Mouse (Mus musculus) ES-Bruce4 (cell line): ENCODE measurements around the gene Wnk4.

Source experiments
- CTCF ChIP-seq: IDR thresholded peaks from one replicate; pipeline ENCODE4 v1.8.1; 2011; ENCODE audit warnings: low read depth, low read length
- EP300 ChIP-seq: IDR thresholded peaks from 2 replicates; pipeline ENCODE4 v1.6.1; 2011; ENCODE audit warnings: low read depth, low read length; ENCODE audit not compliant: insufficient read depth

GRCm38 (mm10) chr11:101218436-101219055, 41.8 kb upstream of the Wnk4 start:
- no peak for TF ChIP-seq CTCF
- TF ChIP-seq EP300, result no peak
